7 mouse cellular contexts compared by ENCODE assay signal in the genomic region with DNA sequence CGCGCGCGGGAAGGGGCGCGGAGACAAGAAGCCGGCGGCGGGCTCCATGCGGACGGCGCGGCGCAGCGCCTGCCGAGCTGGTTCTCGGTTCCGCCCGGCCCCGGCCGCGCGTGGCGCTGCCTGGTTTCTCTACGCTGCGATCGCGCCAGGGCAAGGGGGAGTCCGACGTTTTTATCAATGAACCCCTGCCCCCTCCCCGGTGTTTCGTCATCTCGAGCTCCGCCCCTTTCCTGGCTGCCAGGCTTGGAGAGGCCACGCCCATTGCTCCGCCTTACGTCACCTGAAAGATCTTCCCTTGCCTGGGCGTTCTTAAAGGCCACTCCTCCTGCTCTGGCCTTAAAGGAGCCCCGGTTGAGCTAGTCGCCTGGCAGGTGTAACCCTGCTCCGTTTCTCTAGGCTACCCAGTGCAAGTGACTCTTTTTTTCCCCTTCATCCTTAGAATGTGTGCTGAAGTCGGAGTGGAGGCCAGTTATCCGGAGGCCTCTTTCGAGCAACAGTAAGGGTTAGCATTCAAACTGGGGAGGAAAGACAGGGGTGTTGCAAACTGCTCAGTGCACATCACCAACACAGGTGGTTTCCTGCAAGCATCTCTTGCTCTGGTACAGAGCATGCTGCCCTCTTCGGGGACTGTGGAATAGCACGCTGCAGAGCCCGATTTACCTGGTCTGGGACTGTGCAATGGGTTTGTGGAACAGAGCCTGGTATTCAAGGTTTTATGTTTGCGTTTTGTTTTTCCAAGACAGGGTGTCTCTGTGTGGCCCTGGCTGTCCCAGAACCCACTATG. TPM values are rescaled to one million over a fixed set of nuclear protein-coding genes. Genes with fewer than 3 reads are reported as not detected.
A peak's percentile ranks its signal among the peaks of the same experiment; 100 is the strongest.
DNase-seq lines count a peak whose midpoint lies in the region; ATAC-seq and TF ChIP-seq lines count a peak whose summit lies in the region.

Gene Plk3, minus strand, starts transcription at position 147 of the 784 bp plus-strand sequence.

- peaks cover 1% of the 10 kb centered on the region; the same call in 1 of the 2 replicates for H3K36me3 ChIP-seq in embryonic facial prominence, embryonic 12.5 days
- no peaks in the 10 kb centered on the region for H3K36me3 ChIP-seq in kidney, adult 2 months (ENCODE audit: control insufficient read depth, insufficient read depth, low read length)
- H3K36me3 ChIP-seq in limb, embryonic 12.5 days, result peaks cover under 1% of the 10 kb centered on the region; the same call in 1 of the 2 replicates
- no peaks in the 10 kb centered on the region for H3K36me3 ChIP-seq in midbrain, embryonic 15.5 days (replicated peaks)
- H3K36me3 ChIP-seq in spleen, adult 2 months (ENCODE audit: control insufficient read depth, insufficient read depth, low read length), result peaks cover 4% of the 10 kb centered on the region; the same call in 1 of the 2 replicates

- 3% methylated on average over 37 of the region's 48 CpGs for WGBS in embryonic facial prominence, embryonic 12.5 days
- WGBS in kidney, adult 2 months, result 1% methylated on average over 44 of the region's 48 CpGs
- WGBS in limb, embryonic 12.5 days, result 2% methylated on average over 45 of the region's 48 CpGs
- 2% methylated on average over 46 of the region's 48 CpGs for WGBS in midbrain, embryonic 15.5 days
- WGBS in spleen, adult 2 months, result 3% methylated on average over 48 of the region's 48 CpGs

- H3K9me3 ChIP-seq in embryonic facial prominence, embryonic 12.5 days, result no peaks in the 10 kb centered on the region
- H3K9me3 ChIP-seq in limb, embryonic 12.5 days, result no peaks in the 10 kb centered on the region
- no peaks in the 10 kb centered on the region for H3K9me3 ChIP-seq in midbrain, embryonic 15.5 days

- H3K4me1 ChIP-seq in embryonic facial prominence, embryonic 12.5 days, result peaks cover 17% of the 10 kb centered on the region; the same call in 1 of the 2 replicates
- peaks cover 10% of the 10 kb centered on the region; the same call in 1 of the 2 replicates for H3K4me1 ChIP-seq in kidney, adult 2 months (ENCODE audit: control insufficient read depth, insufficient read depth, low read length)
- H3K4me1 ChIP-seq in limb, embryonic 12.5 days (replicated peaks), result peaks cover 19% of the 10 kb centered on the region
- peaks cover 27% of the 10 kb centered on the region for H3K4me1 ChIP-seq in midbrain, embryonic 15.5 days
- H3K4me1 ChIP-seq in spleen, adult 2 months (ENCODE audit: control insufficient read depth, insufficient read depth, insufficient read length), result peaks cover 9% of the 10 kb centered on the region; the same call in 1 of the 2 replicates

- no peak for TF ChIP-seq CTCF in kidney, adult 2 months (conservative IDR thresholded peaks at IDR 0.05; ENCODE audit: insufficient read depth, insufficient read length, low read depth, low read length)
- TF ChIP-seq CTCF in spleen, adult 2 months (IDR thresholded peaks at IDR 0.05; ENCODE audit: extremely low read depth, insufficient read depth, insufficient read length, insufficient replicate concordance), result peak; percentile 18; the same call in 1 of the 2 replicates

- peak; percentile 96 for DNase-seq in adrenal gland, postnatal 25 days
- DNase-seq in heart, adult 18-20 months, result peak; percentile 98 to 99
- DNase-seq in kidney, adult 2 months, result peak; percentile 99
- DNase-seq in spleen, adult 2 months (ENCODE audit: low read depth in 1 of 2, low spot score in 2 of 2), result peak; percentile 94 to 98

- H3K9ac ChIP-seq in embryonic facial prominence, embryonic 12.5 days, result peak within 1 kb of the TSS; percentile 78
- H3K9ac ChIP-seq in limb, embryonic 12.5 days (replicated peaks), result peak within 1 kb of the TSS; percentile 80
- peak within 1 kb of the TSS; percentile 78 for H3K9ac ChIP-seq in midbrain, embryonic 15.5 days

- peak within 1 kb of the TSS; percentile 96 for H3K4me2 ChIP-seq in embryonic facial prominence, embryonic 12.5 days (replicated peaks)
- peak within 1 kb of the TSS; percentile 95 for H3K4me2 ChIP-seq in limb, embryonic 12.5 days
- H3K4me2 ChIP-seq in midbrain, embryonic 15.5 days, result peak within 1 kb of the TSS; percentile 77

- H3K27ac ChIP-seq in embryonic facial prominence, embryonic 12.5 days, result no peak within 1 kb of the TSS
- H3K27ac ChIP-seq in kidney, adult 2 months (ENCODE audit: insufficient read depth, low read depth, low read length), result peak within 1 kb of the TSS; percentile 25; the same call in 1 of the 2 replicates
- H3K27ac ChIP-seq in limb, embryonic 12.5 days, result no peak within 1 kb of the TSS
- H3K27ac ChIP-seq in midbrain, embryonic 15.5 days, result peak within 1 kb of the TSS; percentile 81
- peak within 1 kb of the TSS; percentile 52 for H3K27ac ChIP-seq in spleen, adult 2 months (ENCODE audit: insufficient read depth, low read length)

- H3K4me3 ChIP-seq in embryonic facial prominence, embryonic 12.5 days, result peak within 1 kb of the TSS; percentile 87
- peak within 1 kb of the TSS; percentile 69 for H3K4me3 ChIP-seq in kidney, adult 2 months (ENCODE audit: insufficient read depth, low read depth, low read length)
- peak within 1 kb of the TSS; percentile 85 for H3K4me3 ChIP-seq in limb, embryonic 12.5 days (replicated peaks)
- peak within 1 kb of the TSS; percentile 77 for H3K4me3 ChIP-seq in midbrain, embryonic 15.5 days
- H3K4me3 ChIP-seq in spleen, adult 2 months (ENCODE audit: extremely low read depth, insufficient read depth, insufficient read length), result peak within 1 kb of the TSS; percentile 66

- peak; percentile 78 for ATAC-seq in embryonic facial prominence, embryonic 12.5 days (ENCODE audit: insufficient number of reproducible peaks, insufficient read depth, low FRiP score, low TSS enrichment)
- peak; percentile 86 for ATAC-seq in limb, embryonic 12.5 days (ENCODE audit: insufficient number of reproducible peaks, insufficient read depth, low FRiP score, low TSS enrichment, low read depth)
- ATAC-seq in midbrain, embryonic 15.5 days (replicated peaks), result peak; percentile 93

- H3K27me3 ChIP-seq in embryonic facial prominence, embryonic 12.5 days, result peaks cover 29% of the 10 kb centered on the region
- H3K27me3 ChIP-seq in kidney, adult 2 months (replicated peaks; ENCODE audit: control insufficient read depth, insufficient read depth, low read length), result no peaks in the 10 kb centered on the region
- H3K27me3 ChIP-seq in limb, embryonic 12.5 days, result peaks cover 35% of the 10 kb centered on the region
- no peaks in the 10 kb centered on the region for H3K27me3 ChIP-seq in midbrain, embryonic 15.5 days (replicated peaks)
- H3K27me3 ChIP-seq in spleen, adult 2 months (ENCODE audit: control insufficient read depth, insufficient read depth, low read length), result no peaks in the 10 kb centered on the region

- TF ChIP-seq POLR2A in kidney, adult 2 months (IDR thresholded peaks at IDR 0.05; ENCODE audit: low read depth, low read length), result peak; percentile 85
- peak; percentile 79 for TF ChIP-seq POLR2A in spleen, adult 2 months (IDR thresholded peaks at IDR 0.05; ENCODE audit: low read depth, low read length)

RNA-seq across cellular contexts. Expression of gene Plk3, which starts in this region (rescaled TPM):
- total RNA-seq in adrenal gland, postnatal 25 days (2021), result 4.6 and 5.2 TPM in 2 replicates
- polyA plus RNA-seq in embryonic facial prominence, embryonic 12.5 days (2016; fragmentation: Nextera tagmentation; extraction: Ambion mirVana), result 5.0 and 5.5 TPM in 2 replicates
- total RNA-seq in heart, adult 18-20 months (2021), result 1 to 10 TPM; 1.4 TPM
- polyA plus RNA-seq in kidney, adult 2 months (2012; rRNA removed), result 6.9 and 8.6 TPM in 2 replicates
- polyA plus RNA-seq in limb, embryonic 12.5 days (2016; fragmentation: Nextera tagmentation; extraction: Ambion mirVana), result 2.5 and 2.7 TPM in 2 replicates
- 19.1 and 19.3 TPM in 2 replicates for polyA plus RNA-seq in midbrain, embryonic 15.5 days (2015; fragmentation: Nextera tagmentation; extraction: Ambion mirVana)
- polyA plus RNA-seq in spleen, adult 2 months (2012; rRNA removed), result 12.4 and 18.7 TPM in 2 replicates

Comparison
In these comparisons a context has a peak if more than half of its experiments do, and no peak if none do; other contexts are left out.
1. H3K27ac ChIP-seq: peak in kidney, adult 2 months (single experiment), midbrain, embryonic 15.5 days (single experiment) and spleen, adult 2 months (single experiment); none in embryonic facial prominence, embryonic 12.5 days (single experiment) and limb, embryonic 12.5 days (single experiment).
2. Peak in every context shown above with its lines, with median percentiles within 50 percentile points of each other: DNase-seq, ATAC-seq, H3K4me2 ChIP-seq, H3K4me3 ChIP-seq and H3K9ac ChIP-seq.